Mouse (Mus musculus): Measurements from ENCODE around the gene Gsdma2.

- TF ChIP-seq MAX (IDR thresholded peaks at IDR 0.05) (no peak), CTCF (IDR thresholded peaks at IDR 0.05; ENCODE audit: control insufficient read depth, insufficient read depth, insufficient read length) (no peak), USF1 (IDR thresholded peaks at IDR 0.05; ENCODE audit: low read depth) (no peak), CEBPB (IDR thresholded peaks at IDR 0.05; ENCODE audit: low read depth) (no peak), MYOD1 (IDR thresholded peaks at IDR 0.05; ENCODE audit: control insufficient read depth, insufficient read length, low read depth) (no peak)
Measured at GRCm38 (mm10) chr11:98664091-98664490, 17.5 kb downstream of the Gsdma2 start, which contains the start of gene Gsdma.

Data from C2C12 (cell line).